ENCODE assay signal across 11 mouse cellular contexts in the genomic region with DNA sequence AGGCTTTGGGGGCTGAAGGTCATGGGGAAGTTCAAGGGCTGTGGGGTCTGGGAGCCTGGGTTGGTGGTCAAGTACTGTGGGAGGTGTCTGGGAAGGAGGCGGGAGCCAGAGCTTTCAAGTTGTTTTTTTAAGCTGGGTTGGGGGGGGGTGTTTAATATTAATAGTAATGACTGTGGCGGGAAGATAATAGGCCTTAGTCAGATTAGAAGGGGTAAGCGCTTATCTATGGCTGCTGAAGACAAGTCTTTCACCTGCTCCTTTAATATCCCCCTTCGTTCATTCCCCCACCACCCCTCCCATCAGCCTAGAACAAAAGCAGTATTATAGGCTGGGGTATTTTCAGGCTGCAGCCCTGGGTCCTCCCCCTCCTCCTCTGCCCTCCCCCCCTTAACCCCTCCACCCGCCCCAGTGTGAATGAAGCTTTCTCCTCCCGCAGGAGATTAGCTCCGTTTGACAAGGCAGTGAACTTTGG. TPM values are rescaled to one million over a fixed set of nuclear protein-coding genes. Genes with fewer than 3 reads are reported as not detected.
DNase-seq lines count a peak whose midpoint lies in the region; ATAC-seq and TF ChIP-seq lines count a peak whose summit lies in the region.
"Had no signal": no experiment of that assay in that cellular context is flagged by ENCODE, and none has a peak within 500 bp of the region (broad histone marks: within the 10 kb centered on the region; RNA-seq: fewer than 3 reads in every experiment).

No protein-coding gene starts in this region.

- peak overlapping the region; percentile 70 for H3K27ac ChIP-seq in hindbrain, embryonic 10.5 days
- H3K27ac ChIP-seq in hindbrain, embryonic 16.5 days (ENCODE audit: low read depth, low read length): no peak overlapping the region
- no peak overlapping the region; the same call in 1 of the 2 replicates for H3K27ac ChIP-seq in forebrain, embryonic 14.5 days (ENCODE audit: low read depth, low read length)
- no peak overlapping the region for H3K27ac ChIP-seq in liver, embryonic 14.5 days
- H3K27ac ChIP-seq in neural tube, embryonic 13.5 days (replicated peaks): no peak overlapping the region
- H3K27ac ChIP-seq in kidney, adult 2 months (ENCODE audit: insufficient read depth, low read depth, low read length): no peak overlapping the region

- H3K4me2 ChIP-seq in hindbrain, embryonic 16.5 days (ENCODE audit: low read length): no peak overlapping the region
- H3K4me2 ChIP-seq in forebrain, embryonic 14.5 days (ENCODE audit: low read length): no peak overlapping the region
- H3K4me2 ChIP-seq in liver, embryonic 14.5 days (ENCODE audit: low read depth): peak overlapping the region; percentile 25; the same call in 1 of the 2 replicates
- H3K4me2 ChIP-seq in neural tube, embryonic 13.5 days: no peak overlapping the region

- TF ChIP-seq CTCF in liver, embryonic 14.5 days (IDR thresholded peaks at IDR 0.05; ENCODE audit: low read depth): no peak
- TF ChIP-seq CTCF in kidney, adult 2 months (conservative IDR thresholded peaks at IDR 0.05; ENCODE audit: insufficient read depth, insufficient read length, low read depth, low read length): no peak

- WGBS in hindbrain, embryonic 10.5 days: 6% methylated on average over 7 of the region's 7 CpGs
- 15% methylated on average over 7 of the region's 7 CpGs for WGBS in hindbrain, embryonic 16.5 days
- 4% methylated on average over 7 of the region's 7 CpGs for WGBS in forebrain, embryonic 14.5 days
- WGBS in liver, embryonic 14.5 days (ENCODE audit: insufficient replicate concordance): 16% methylated on average over 7 of the region's 7 CpGs
- 4% methylated on average over 7 of the region's 7 CpGs for WGBS in neural tube, embryonic 13.5 days
- 62% methylated on average over 7 of the region's 7 CpGs for WGBS in kidney, adult 2 months

- 0 out of 2 replicates have a peak, but pooled peaks cover 3% of the 10 kb centered on the region for H3K9me3 ChIP-seq in hindbrain, embryonic 10.5 days
- no peaks in the 10 kb centered on the region for H3K9me3 ChIP-seq in hindbrain, embryonic 16.5 days (ENCODE audit: control insufficient read depth, low read length)
- H3K9me3 ChIP-seq in forebrain, embryonic 14.5 days (replicated peaks; ENCODE audit: control insufficient read depth, low read length): no peaks in the 10 kb centered on the region
- H3K9me3 ChIP-seq in liver, embryonic 14.5 days (ENCODE audit: control insufficient read depth, low read length): no peaks in the 10 kb centered on the region
- no peaks in the 10 kb centered on the region for H3K9me3 ChIP-seq in neural tube, embryonic 13.5 days

- no peak for TF ChIP-seq POLR2A in kidney, adult 2 months (IDR thresholded peaks at IDR 0.05; ENCODE audit: low read depth, low read length)

- TF ChIP-seq EP300 in liver, embryonic 14.5 days (IDR thresholded peaks at IDR 0.05; ENCODE audit: low read depth): peak; percentile 50

- DNase-seq in hindbrain, embryonic 10.5 days (ENCODE audit: low spot score): peak; percentile 58
- DNase-seq in forebrain, embryonic 14.5 days (ENCODE audit: low spot score): peak; percentile 57
- DNase-seq in liver, embryonic 14.5 days (ENCODE audit: low read depth in 3 of 3, low spot score in 3 of 3): no peak
- DNase-seq in kidney, adult 2 months: no peak
- DNase-seq in right cerebral cortex, postnatal 14 days: no peak
- DNase-seq in yolk sac, embryonic 10.5 days (ENCODE audit: low spot score): no peak

- H3K36me3 ChIP-seq in hindbrain, embryonic 10.5 days: no peaks in the 10 kb centered on the region
- H3K36me3 ChIP-seq in hindbrain, embryonic 16.5 days (ENCODE audit: control insufficient read depth, insufficient read depth, low read length): no peaks in the 10 kb centered on the region
- H3K36me3 ChIP-seq in forebrain, embryonic 14.5 days (ENCODE audit: control insufficient read depth, insufficient read depth, low read length): no peaks in the 10 kb centered on the region
- no peaks in the 10 kb centered on the region for H3K36me3 ChIP-seq in liver, embryonic 14.5 days (replicated peaks; ENCODE audit: control insufficient read depth, insufficient read depth, low read depth)
- no peaks in the 10 kb centered on the region for H3K36me3 ChIP-seq in neural tube, embryonic 13.5 days
- H3K36me3 ChIP-seq in kidney, adult 2 months (ENCODE audit: control insufficient read depth, insufficient read depth, low read length): no peaks in the 10 kb centered on the region

- no peak for ATAC-seq in hindbrain, embryonic 16.5 days
- ATAC-seq in forebrain, embryonic 14.5 days: peak; percentile 60
- ATAC-seq in liver, embryonic 14.5 days (ENCODE audit: insufficient read depth): peak; percentile 66; the same call in 1 of the 2 replicates
- ATAC-seq in neural tube, embryonic 13.5 days (ENCODE audit: low read depth): 0 out of 2 replicates have a peak, but pooled peaks have one; percentile 34

- peaks cover 27% of the 10 kb centered on the region; the same call in 1 of the 2 replicates for H3K27me3 ChIP-seq in hindbrain, embryonic 10.5 days (ENCODE audit: insufficient read depth, poor library complexity, severe bottlenecking)
- H3K27me3 ChIP-seq in hindbrain, embryonic 16.5 days (replicated peaks; ENCODE audit: control insufficient read depth, insufficient read depth, low read length): no peaks in the 10 kb centered on the region; the same call in none of the 2 replicates
- H3K27me3 ChIP-seq in forebrain, embryonic 14.5 days (replicated peaks; ENCODE audit: control insufficient read depth, insufficient read depth, low read length): no peaks in the 10 kb centered on the region
- H3K27me3 ChIP-seq in liver, embryonic 14.5 days (ENCODE audit: control insufficient read depth, insufficient read depth, low read length): peaks cover 3% of the 10 kb centered on the region; the same call in 1 of the 2 replicates
- H3K27me3 ChIP-seq in neural tube, embryonic 13.5 days: no peaks in the 10 kb centered on the region
- H3K27me3 ChIP-seq in kidney, adult 2 months (replicated peaks; ENCODE audit: control insufficient read depth, insufficient read depth, low read length): no peaks in the 10 kb centered on the region

- no peak overlapping the region for H3K4me3 ChIP-seq in hindbrain, embryonic 10.5 days
- no peak overlapping the region for H3K4me3 ChIP-seq in hindbrain, embryonic 16.5 days (ENCODE audit: low read length)
- no peak overlapping the region for H3K4me3 ChIP-seq in forebrain, embryonic 14.5 days (ENCODE audit: low read depth, low read length)
- no peak overlapping the region for H3K4me3 ChIP-seq in liver, embryonic 14.5 days (ENCODE audit: insufficient read depth in 1 of 2, low read depth in 2 of 2, low read length in 2 of 2)
- H3K4me3 ChIP-seq in neural tube, embryonic 13.5 days: no peak overlapping the region
- no peak overlapping the region for H3K4me3 ChIP-seq in kidney, adult 2 months (ENCODE audit: insufficient read depth, low read depth, low read length)

- H3K4me1 ChIP-seq in hindbrain, embryonic 10.5 days (replicated peaks): peaks cover 45% of the 10 kb centered on the region
- peaks cover 2% of the 10 kb centered on the region; the same call in 1 of the 2 replicates for H3K4me1 ChIP-seq in hindbrain, embryonic 16.5 days (ENCODE audit: control insufficient read depth, insufficient read depth, low read depth, low read length)
- peaks cover 15% of the 10 kb centered on the region for H3K4me1 ChIP-seq in forebrain, embryonic 14.5 days (ENCODE audit: control insufficient read depth, insufficient read depth, low read length)
- peaks cover 0 to 5% of the 10 kb centered on the region in 2 experiments; a peak in 3 of 4 replicates for H3K4me1 ChIP-seq in liver, embryonic 14.5 days (replicated peaks; ENCODE audit: control insufficient read depth in 2 of 2, insufficient read depth in 2 of 2, low read length in 1 of 2)
- H3K4me1 ChIP-seq in neural tube, embryonic 13.5 days (replicated peaks): peaks cover 24% of the 10 kb centered on the region
- no peaks in the 10 kb centered on the region for H3K4me1 ChIP-seq in kidney, adult 2 months (ENCODE audit: control insufficient read depth, insufficient read depth, low read length)

- H3K9ac ChIP-seq in hindbrain, embryonic 16.5 days (ENCODE audit: low read depth, low read length): no peak overlapping the region
- H3K9ac ChIP-seq in forebrain, embryonic 14.5 days (ENCODE audit: low read length): no peak overlapping the region
- H3K9ac ChIP-seq in liver, embryonic 14.5 days (replicated peaks): no peak overlapping the region; the same call in 1 of the 2 replicates
- H3K9ac ChIP-seq in neural tube, embryonic 13.5 days: no peak overlapping the region

RNA-seq across cellular contexts. Expression of gene 1700122O11Rik, which starts 56.5 kb away (rescaled TPM):
- polyA plus RNA-seq in hindbrain, embryonic 10.5 days (2016; fragmentation: Nextera tagmentation; extraction: Ambion mirVana): not detected in 2 replicates
- polyA plus RNA-seq in hindbrain, embryonic 16.5 days (2015; fragmentation: Nextera tagmentation; extraction: Ambion mirVana): not detected in 2 replicates
- not detected in 2 replicates for polyA plus RNA-seq in forebrain, embryonic 14.5 days (2014; fragmentation: Nextera tagmentation; extraction: Ambion mirVana)
- polyA plus RNA-seq in liver, embryonic 14.5 days (2012; rRNA removed): not detected in 2 replicates
- not detected in 2 replicates for polyA plus RNA-seq in liver, embryonic 14.5 days (2014; fragmentation: Nextera tagmentation; extraction: Ambion mirVana)
- not detected in 2 replicates for polyA plus RNA-seq in neural tube, embryonic 13.5 days (2015; fragmentation: Nextera tagmentation; extraction: Ambion mirVana)
- not detected in 2 replicates for polyA plus RNA-seq in kidney, adult 2 months (2012; rRNA removed)
- polyA plus RNA-seq: C2C12; gonadal fat pad, adult 2 months; stomach, embryonic 16.5 days had no signal

RNA-seq across cellular contexts. Expression of gene Foxp4, which starts 57.1 kb away (rescaled TPM):
- polyA plus RNA-seq in hindbrain, embryonic 10.5 days (2016; fragmentation: Nextera tagmentation; extraction: Ambion mirVana): 25.1 and 29.4 TPM in 2 replicates
- polyA plus RNA-seq in hindbrain, embryonic 16.5 days (2015; fragmentation: Nextera tagmentation; extraction: Ambion mirVana): 27.4 and 31.8 TPM in 2 replicates
- 20.3 and 29.9 TPM in 2 replicates for polyA plus RNA-seq in forebrain, embryonic 14.5 days (2014; fragmentation: Nextera tagmentation; extraction: Ambion mirVana)
- polyA plus RNA-seq in liver, embryonic 14.5 days (2012; rRNA removed): 9.4 and 10.1 TPM in 2 replicates
- 3.5 and 4.7 TPM in 2 replicates for polyA plus RNA-seq in liver, embryonic 14.5 days (2014; fragmentation: Nextera tagmentation; extraction: Ambion mirVana)
- polyA plus RNA-seq in neural tube, embryonic 13.5 days (2015; fragmentation: Nextera tagmentation; extraction: Ambion mirVana): 17.2 and 18.5 TPM in 2 replicates
- polyA plus RNA-seq in kidney, adult 2 months (2012; rRNA removed): 23.5 and 27.4 TPM in 2 replicates

Comparison
In these comparisons a context has a peak if more than half of its experiments do, and no peak if none do; other contexts are left out.
1. DNase-seq: peak in hindbrain, embryonic 10.5 days (single experiment) and forebrain, embryonic 14.5 days (single experiment); none in liver, embryonic 14.5 days (0 of 3), kidney, adult 2 months (single experiment), right cerebral cortex, postnatal 14 days (single experiment) and yolk sac, embryonic 10.5 days (single experiment).